Mouse (Mus musculus) mouse embryonic stem cell (cell line): Measurements from ENCODE around the gene Mbnl2.

Experiments
- in situ Hi-C, 2 experiments: fragments of 300-500 bp; cut with MboI; formaldehyde crosslinking; loops; 1 replicate in 1 of 2; 3 replicates in 1 of 2; pipeline ENCODE4 v1.14.3; 2019 to 2020; ENCODE audit warnings: low sequenced_read_pairs in 2 of 2, low pct_unique_long_range_greater_than_20kb in 1 of 2, mixed read lengths in 1 of 2; ENCODE audit not compliant: unreplicated experiment in 1 of 2

The Mbnl2 gene

DNA sequence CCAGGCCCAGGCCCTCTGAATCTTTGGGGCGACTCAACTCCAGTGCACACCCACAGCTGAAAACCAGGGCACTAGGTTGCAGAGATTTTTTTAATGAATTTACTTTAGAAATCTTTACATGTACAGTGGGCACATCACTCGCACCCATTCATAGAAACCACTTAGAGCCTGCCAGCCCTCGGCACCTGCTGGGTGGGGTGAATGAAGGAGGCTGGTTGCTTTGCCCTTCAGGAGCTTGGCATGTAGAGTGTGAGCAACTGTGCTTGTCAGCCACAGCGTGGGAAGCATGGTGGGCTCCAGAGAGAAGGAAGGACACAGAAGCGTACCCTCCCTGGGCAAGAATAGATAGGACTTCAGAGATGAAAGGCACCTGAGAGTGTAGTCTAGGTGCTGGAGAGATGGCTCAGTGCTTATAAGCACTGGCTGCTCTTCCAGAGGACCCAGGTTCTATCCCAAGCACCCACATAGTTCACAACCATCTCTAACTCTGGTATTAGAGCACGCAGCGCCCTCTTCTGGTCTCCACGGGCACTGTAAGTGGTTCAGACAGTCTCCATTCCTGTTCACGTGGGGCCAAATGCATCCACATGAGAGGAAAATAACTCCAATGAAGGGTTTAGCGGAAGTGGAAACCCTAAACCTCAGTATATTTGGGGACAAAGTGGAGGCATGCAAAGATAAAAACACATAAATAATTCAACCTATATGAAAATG lies 114.9 kb downstream of the Mbnl2 start:
- in situ Hi-C loops: loop anchor here in 1 of 2 experiments (25.0 kb wide), 1 partner anchor 253 kb away; no protein-coding TSS in a partner anchor

DNA sequence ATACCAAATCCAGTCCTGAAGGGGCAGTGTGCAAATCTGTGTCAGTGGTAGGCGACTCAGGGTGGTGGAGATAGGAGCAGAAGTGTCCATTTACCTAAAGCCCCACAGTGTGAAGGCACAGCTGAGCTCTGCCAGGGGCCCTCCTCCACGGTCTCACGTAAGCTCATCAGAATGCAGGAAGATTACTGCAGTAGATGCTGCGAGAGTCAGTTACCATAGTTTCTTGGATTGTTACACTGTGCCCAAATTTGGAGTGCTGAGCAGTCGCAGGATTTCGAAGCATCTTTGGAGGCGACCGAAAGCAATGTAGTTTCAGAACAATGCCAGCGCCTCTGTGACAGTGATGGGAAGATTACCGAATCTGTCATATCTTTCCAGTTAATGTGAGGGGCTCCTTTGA lies 116.2 kb downstream of the Mbnl2 start:
- in situ Hi-C loops: loop anchor here in 1 of 2 experiments (25.0 kb wide), 1 partner anchor 254 kb away; no protein-coding TSS in a partner anchor

DNA sequence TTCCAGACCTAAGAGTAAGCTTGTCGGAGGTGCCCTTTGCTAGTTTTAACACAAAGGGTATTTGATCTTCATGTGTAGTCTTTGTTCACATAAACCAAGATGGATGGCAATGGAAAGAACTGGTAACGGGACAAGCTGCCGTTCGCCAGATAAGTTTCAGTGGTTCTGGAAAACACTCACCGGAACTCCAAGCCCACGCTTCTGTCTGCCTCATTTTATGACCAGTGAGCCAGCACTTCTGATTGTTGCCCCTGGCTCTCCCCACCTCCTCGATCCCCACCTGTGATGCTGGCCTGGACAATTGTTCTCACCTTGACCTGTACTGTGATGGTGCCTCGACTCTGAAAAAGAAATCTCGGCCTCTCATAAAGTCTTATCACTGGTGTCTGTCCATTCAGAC lies 117.0 kb downstream of the Mbnl2 start:
- in situ Hi-C loops: loop anchor here in 1 of 2 experiments (25.0 kb wide), 1 partner anchor 255 kb away; no protein-coding TSS in a partner anchor

DNA sequence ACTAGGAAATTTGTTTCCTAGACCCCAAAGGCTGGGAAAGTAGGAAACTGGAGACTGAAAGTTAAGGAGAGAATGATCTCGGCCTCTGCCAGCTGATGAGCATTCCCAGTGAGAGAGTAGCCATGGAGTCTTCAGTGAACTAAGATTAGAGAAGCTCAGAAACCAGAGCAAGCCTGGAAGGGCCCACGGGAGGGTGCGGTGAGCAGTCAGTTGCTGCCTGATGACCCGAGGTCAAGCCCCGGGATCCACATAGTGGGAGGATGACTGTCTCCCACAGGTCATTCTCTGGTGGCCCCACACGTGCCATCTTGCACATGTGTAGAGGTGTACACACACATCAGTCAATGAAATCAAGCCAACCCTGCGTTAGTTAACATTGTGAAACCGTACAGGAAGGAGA lies 118.0 kb downstream of the Mbnl2 start:
- in situ Hi-C loops: loop anchor here in 1 of 2 experiments (25.0 kb wide), 1 partner anchor 256 kb away; no protein-coding TSS in a partner anchor

DNA sequence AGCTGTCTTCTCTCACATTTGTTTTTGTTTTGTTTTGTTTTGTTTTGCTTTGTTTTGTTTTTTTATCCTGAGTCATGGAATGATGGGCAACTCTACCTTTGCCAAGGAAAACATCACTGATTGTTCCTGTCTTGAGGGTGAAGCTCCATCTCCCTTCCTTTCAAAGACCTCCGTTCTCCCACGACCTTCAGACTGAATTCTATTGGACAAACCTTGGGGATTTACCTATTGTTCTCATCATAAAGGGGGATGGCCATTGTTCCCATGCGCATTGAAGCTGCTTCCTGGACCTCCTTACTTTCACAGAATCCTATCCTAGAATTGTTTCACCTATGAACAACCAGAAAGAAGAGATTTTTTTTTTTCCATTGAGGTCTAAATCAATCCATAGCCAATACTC lies 118.7 kb downstream of the Mbnl2 start:
- in situ Hi-C loops: loop anchor here in 1 of 2 experiments (25.0 kb wide), 1 partner anchor 257 kb away; no protein-coding TSS in a partner anchor

DNA sequence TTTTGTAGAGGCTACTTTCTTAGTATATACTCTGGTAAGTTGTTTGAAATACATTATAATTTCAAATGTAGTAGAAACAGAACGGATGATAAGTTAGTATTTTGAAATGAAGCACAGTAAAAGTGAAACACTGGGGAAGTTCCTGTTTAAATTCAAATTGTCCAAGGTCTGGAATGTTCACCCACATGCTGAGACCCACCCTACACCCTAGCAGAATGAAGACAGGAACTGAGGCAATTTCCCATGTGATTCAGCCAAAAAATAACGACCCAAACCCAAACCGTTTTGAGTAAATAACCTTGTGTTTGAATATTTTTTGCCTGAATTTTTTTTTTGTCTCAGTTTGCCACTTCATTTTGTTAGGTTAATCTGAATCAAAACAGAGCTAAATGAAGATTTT lies 119.4 kb downstream of the Mbnl2 start:
- in situ Hi-C loops: loop anchor here in 1 of 2 experiments (25.0 kb wide), 1 partner anchor 258 kb away; no protein-coding TSS in a partner anchor

DNA sequence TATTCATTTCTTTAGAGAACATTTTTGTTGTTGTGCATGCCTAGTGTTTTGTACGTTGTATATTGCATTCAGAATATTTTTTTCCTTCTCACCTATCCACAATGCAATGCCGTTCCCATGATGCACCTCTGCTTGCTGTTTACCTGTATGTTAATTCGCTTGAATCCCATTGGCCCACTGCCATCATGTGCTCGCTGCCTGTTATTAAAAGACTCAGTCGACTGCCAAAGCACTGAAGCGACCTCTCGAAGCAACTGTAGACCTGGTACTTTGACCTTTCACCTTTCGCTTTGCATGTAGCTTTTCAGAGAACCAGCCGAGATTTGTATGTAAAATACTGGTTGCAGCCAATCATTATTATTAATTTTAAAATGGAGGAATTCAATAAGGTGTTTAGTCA lies 120.0 kb downstream of the Mbnl2 start:
- in situ Hi-C loops: loop anchor here in 1 of 2 experiments (25.0 kb wide), 1 partner anchor 258 kb away; no protein-coding TSS in a partner anchor

DNA sequence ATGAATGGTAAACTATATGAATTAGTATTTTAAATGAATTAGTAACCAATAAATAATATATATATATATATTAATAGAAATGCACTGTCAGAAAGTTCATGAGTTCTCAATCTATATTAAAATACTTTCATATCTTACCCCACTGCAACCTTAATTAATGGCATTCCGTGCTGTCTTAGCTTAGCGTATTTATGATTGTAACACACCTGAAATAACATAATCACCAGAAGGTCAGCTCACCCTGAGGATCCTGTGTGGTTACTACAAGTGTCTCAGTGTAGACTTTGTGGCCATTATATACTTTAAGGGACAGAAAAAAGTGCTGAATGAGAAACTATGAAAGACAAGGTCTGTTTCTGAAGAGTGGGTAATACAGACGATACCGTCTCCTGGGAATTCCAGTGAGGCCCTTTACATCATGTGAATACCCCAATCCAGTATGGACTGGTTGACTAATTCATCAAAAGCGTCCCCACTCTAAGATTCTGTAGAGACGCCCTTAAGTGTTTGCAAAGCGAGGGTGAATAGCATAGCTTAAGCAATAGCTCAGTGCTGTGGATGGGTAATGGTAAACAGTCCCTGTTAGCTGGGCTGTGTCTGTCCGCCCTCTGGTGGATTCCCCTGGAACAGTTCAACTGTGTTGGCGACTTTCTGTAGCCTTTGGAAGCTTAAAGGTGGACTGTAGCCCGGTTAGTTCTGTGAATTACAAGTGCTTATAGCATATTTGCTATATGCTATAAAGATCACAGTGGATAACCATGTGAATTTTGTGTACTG lies 122.6 kb downstream of the Mbnl2 start:
- in situ Hi-C loops: loop anchor here in 1 of 2 experiments (25.0 kb wide), 1 partner anchor 261 kb away; no protein-coding TSS in a partner anchor

DNA sequence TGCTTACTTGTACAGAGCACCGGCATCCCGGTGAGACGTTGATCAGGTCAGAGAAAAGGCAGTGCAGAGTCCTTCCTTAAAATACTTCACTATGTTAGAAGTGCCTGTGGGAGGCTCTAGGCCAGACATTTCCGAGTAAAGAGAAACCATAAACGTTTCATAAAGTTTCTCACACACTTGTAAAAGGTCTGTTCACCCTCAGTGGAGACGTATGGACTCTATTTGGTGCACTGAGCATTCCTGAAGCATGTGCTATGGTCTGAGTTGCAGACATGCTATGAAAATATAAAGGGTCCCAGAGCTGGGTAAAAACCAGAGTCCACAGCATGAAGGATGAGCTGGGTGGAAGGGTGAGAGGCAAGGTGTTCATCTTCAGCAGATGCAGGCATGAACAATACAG lies 124.1 kb downstream of the Mbnl2 start:
- in situ Hi-C loops: loop anchor here (10.0 to 25.0 kb wide), 3 partner anchors 255 to 325 kb away; no protein-coding TSS in a partner anchor

DNA sequence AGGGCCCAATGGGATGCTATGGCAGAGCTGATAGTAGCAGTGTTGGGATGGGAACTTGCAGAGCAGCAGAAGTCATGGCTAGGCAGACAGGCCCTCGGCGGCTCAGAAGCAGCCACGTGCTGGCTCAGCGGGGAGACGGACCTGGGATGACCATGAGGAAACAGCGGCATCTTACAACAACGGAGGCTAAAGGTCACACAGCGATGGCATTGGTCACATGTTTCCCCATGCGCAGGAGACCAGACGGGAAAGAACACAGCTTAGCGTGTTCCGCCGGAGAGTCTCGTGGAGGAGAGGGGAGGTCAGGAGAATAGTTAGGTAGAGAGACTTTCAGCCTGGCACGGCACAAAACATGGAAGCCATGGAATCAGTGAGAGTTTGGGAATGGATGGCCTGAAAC lies 125.7 kb downstream of the Mbnl2 start:
- in situ Hi-C loops: loop anchor here (10.0 kb wide), 2 partner anchors 256 to 326 kb away; no protein-coding TSS in a partner anchor

DNA sequence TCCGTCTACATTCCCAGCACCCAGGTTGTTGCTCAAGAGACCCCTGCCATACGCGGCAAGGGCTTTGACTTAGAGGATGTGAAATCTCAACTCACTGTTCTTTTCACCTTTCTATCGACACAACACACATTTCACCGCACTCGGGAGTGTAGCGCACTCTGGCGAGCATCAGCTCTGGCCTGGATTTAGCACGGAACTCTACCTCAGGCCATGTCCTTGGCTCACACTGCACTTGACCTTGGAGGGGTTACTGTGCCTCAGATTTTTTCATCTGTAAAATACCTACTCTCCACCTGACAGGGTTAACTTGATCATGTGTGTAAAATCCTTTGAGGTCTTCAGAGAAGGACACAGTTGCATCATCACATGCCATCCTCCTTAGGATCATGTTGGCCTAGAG lies 127.2 kb downstream of the Mbnl2 start:
- in situ Hi-C loops: loop anchor here (10.0 kb wide), 2 partner anchors 258 to 328 kb away; no protein-coding TSS in a partner anchor

DNA sequence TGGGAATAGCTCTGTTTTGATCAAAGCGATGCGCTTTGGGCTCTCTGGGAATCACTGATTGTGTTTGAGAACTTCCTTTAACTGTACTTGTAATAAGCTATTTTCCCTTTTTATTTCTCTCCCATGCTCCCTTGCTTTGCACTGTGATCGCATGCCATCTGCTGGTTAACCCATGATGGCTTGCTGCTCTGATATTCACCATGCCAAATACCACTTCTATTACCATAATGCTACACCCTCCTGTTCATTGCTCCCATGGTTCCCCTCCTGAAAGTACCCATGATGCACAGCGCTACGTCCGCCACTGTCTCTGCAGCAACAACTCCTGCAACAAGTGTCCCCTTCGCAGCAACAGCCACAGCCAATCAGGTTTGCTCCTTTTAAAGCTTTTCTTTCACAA lies 128.9 kb downstream of the Mbnl2 start:
- in situ Hi-C loops: loop anchor here (10.0 kb wide), 2 partner anchors 260 to 330 kb away; no protein-coding TSS in a partner anchor

DNA sequence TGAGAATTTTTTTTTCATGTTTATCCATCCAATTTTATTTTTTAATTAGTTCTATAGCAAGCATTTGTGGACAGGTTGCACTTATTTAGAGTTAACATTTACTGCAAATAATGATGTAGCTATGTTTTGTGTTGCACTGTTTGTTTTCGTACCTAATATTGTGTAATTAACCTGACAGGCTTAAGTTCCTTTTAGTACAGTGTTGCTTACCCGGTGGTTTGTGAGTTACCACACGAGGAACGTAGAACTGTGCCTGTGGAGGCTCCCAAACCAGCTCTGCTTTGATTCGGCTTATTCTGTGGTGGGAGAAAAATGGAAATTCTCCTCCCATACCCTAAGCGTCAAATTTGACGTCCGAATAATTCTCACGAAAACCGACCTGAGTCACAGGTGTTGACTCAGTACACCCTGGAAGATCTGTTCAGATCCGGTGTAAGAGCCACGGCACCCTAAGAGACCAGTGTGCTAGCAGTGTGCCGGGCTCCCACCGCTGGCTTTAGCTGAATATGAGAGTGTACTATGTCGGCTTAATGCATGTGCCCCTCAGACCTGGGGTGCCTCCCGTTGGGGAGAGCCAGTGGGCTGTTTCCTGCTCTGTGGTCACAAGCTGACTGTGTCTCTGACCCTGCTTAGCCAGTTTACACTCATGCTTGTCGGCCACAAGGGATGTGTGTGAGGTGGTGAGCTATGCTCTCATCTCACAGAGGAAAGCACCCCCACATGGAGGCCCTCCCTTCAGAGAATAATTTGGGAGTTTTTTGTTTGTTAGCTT lies 129.5 kb downstream of the Mbnl2 start:
- in situ Hi-C loops: loop anchor here (10.0 kb wide), 2 partner anchors 260 to 330 kb away; no protein-coding TSS in a partner anchor

DNA sequence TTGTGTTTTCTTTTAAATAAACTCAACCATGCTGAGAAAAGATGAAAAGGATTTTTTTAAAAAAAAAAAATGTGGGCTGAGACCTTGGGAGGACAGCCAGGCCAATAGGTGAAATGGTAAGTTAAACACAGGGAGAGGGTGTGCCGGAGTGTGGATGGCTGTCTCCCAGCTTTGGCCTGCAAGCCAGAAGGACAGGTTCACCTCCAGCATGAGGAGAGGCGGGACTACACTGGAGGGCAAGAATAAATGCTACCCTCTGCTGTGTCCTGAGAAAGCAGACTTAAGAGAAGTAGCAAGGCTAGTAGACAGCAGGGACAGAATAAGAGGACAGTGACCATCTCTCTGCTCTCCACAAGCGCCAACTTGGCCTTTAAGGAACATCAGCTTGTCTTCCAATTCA lies 130.1 kb downstream of the Mbnl2 start:
- in situ Hi-C loops: loop anchor here (10.0 kb wide), 2 partner anchors 261 to 331 kb away; no protein-coding TSS in a partner anchor

DNA sequence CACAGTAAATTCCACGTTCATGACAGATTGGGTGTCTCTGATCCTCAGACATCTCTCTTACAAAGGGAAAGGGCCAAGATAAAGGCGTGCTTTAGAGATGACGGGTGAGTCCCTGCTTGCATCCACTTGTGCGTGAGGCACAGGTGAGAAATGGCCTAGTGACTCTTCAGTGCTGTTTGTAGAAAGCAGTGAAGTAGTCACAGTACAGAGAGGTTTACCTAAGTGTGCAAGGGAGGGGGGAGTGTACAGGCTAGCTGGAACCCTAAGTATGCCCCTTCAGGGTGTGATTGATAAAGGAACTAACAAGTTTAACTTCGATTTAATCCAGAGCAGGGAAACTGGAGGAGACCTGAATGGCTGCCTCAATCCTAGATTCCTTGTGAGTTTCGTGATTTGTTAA lies 130.8 kb downstream of the Mbnl2 start:
- in situ Hi-C loops: loop anchor here (10.0 kb wide), 2 partner anchors 261 to 331 kb away; no protein-coding TSS in a partner anchor

DNA sequence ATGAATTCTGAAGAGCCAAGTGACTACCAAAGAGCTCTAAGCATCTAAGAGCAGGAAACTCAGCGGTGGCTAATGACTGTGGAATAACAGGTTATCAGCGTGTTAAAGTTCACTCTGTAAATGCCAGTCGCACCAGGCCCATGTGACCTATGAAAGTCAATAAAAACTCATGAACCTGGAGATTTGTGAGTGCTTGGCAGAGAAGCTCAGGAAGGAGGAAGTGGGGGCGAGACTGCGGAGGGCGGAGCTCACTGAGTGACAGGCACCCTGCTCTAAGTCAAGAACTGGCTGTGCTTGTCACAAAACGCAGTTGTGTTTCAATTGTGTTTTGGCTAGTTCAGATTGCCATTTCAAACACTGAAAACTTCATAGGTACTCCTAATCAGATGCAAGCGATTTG lies 131.4 kb downstream of the Mbnl2 start:
- in situ Hi-C loops: loop anchor here (10.0 kb wide), 2 partner anchors 262 to 332 kb away; no protein-coding TSS in a partner anchor

DNA sequence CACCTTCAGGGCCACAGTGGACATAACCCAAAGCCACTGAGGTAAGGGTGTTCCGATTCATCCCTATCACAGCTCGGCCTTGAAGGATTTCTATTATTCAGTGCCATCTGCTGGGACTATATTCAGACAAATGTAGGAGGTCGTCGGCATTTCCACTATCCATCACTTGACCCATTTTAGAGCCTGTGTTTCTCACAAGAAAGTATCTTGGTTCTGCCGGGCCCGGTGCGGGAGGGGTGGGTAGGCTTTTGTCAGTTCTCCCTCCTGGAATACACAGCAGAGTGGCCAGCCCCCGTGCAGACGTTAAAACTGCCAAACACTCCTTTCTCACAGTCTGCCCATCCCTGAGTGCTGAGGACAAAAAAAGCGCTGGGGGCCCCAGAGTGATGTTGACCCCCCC lies 134.4 kb downstream of the Mbnl2 start:
- in situ Hi-C loops: loop anchor here (10.0 kb wide), 2 partner anchors 265 to 335 kb away; no protein-coding TSS in a partner anchor

DNA sequence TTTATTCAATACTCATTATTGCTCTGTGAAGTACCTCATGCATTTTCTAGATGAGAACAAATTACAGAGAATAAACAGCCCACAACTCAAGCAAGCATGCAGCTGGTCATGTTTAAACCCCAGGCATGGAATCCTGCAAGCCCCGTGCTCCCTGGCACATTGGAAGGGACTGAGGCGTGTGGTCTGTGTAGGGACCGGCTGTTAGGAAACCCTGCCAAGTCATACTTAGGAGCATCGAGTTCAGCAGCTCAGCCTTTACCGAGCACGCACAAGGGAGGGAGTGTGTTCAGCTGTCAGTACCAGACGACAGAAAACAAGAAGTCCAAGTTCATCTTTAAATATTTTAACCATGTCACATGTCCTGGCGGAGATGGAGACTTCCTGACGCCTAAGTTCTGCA lies 141.4 kb downstream of the Mbnl2 start:
- in situ Hi-C loops: no loop called here
